Mouse (Mus musculus) hindbrain, embryonic 11.5 days (tissue): Measurements from ENCODE around the gene Slc25a24. TPM values are rescaled to one million over a fixed set of nuclear protein-coding genes. Genes with fewer than 3 reads are reported as not detected.

Experiments
- ATAC-seq: fragments of 200-750 bp; cut with Nextera tagmentation; 2 replicates; pipeline ENCODE4 v1.8.0; 2017; ENCODE audit warnings: mild to moderate bottlenecking, moderate TSS enrichment, moderate library complexity; ENCODE audit not compliant: low FRiP score
- DNase-seq: peaks from one replicate; pipeline ENCODE4 v3.0.0-alpha.2; 2015; ENCODE audit warnings: low spot score
- H3K27ac ChIP-seq: fragments of 300-500 bp; sonication (generic); 2 replicates; pipeline ENCODE4 v1.5.1; 2014; ENCODE audit warnings: mild to moderate bottlenecking, low read depth, low read length
- H3K27me3 ChIP-seq: fragments of 300-500 bp; sonication (generic); 2 replicates; pipeline ENCODE4 v1.6.1; 2014; ENCODE audit warnings: mild to moderate bottlenecking, low read length, moderate library complexity, mixed read lengths; ENCODE audit not compliant: control insufficient read depth, insufficient read depth
- H3K36me3 ChIP-seq: fragments of 300-500 bp; sonication (generic); 2 replicates; pipeline ENCODE4 v1.6.1; 2014; ENCODE audit warnings: mild to moderate bottlenecking, low read length, moderate library complexity, mixed read lengths; ENCODE audit not compliant: control insufficient read depth, insufficient read depth
- H3K4me1 ChIP-seq: fragments of 300-500 bp; sonication (generic); replicated peaks from 2 replicates; pipeline ENCODE4 v1.6.1; 2014; ENCODE audit warnings: low read length, mixed read lengths; ENCODE audit not compliant: control insufficient read depth, insufficient read depth
- H3K4me2 ChIP-seq: fragments of 300-500 bp; sonication (generic); replicated peaks from 2 replicates; pipeline ENCODE4 v1.6.1; 2014; ENCODE audit warnings: mild to moderate bottlenecking, low read depth, low read length
- H3K4me3 ChIP-seq: fragments of 300-500 bp; sonication (generic); 2 replicates; pipeline ENCODE4 v1.5.1; 2014; ENCODE audit warnings: low read depth, low read length
- H3K9ac ChIP-seq: fragments of 300-500 bp; sonication (generic); 2 replicates; pipeline ENCODE4 v1.6.1; 2014; ENCODE audit warnings: low read depth, low read length
- H3K9me3 ChIP-seq: fragments of 300-500 bp; sonication (generic); 2 replicates; pipeline ENCODE4 v1.6.1; 2016; ENCODE audit warnings: low read length; ENCODE audit not compliant: control insufficient read depth
- WGBS: fragments of 180-500 bp; shearing (Covaris S2); extraction: QIAGEN DNeasy Blood & Tissue Kit; methylation state at CpG from one replicate; pipeline ENCODE4 v1.1.7; 2014; 5-methylcytosine and 5-hydroxymethylcytosine counted together
- polyA plus RNA-seq: library from polyadenylated mRNA; unstranded; fragments of >200 nt; fragmentation: Nextera tagmentation; extraction: Ambion mirVana; gene quantifications from 2 replicates; pipeline ENCODE4 v1.2.1, GENCODE M21; 2014

The Slc25a24 gene
- polyA plus RNA-seq, 1 experiment from 2014 or later: 34.6 TPM

DNA sequence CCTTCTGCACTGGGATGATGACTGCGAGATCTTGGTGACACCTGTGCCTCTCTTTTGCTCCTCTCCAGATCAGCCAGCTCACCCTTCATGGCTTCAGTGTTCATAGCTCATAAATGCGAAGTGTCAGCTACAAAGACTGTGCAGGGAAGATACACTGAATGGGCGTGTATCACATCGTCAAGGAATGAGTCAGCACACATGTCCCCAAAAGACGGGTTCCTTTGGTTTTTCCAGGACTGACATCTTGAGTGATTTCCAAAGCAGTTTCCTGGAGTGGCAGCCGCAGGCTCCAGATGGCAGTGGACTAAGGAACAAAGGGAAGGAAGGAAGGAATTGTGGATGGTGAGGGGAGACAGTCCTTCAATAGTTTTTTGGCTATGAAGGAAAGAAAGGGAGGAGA lies 55.8 kb downstream of the Slc25a24 start:
- ATAC-seq (no peak), DNase-seq (peak; percentile 13)
- no peaks in the 10 kb centered on the region for H3K4me1 ChIP-seq
- WGBS: 51% methylated on average over 6 of the region's 6 CpGs
- no peak overlapping the region for H3K27ac ChIP-seq
- no peaks in the 10 kb centered on the region for H3K27me3 ChIP-seq
- no peaks in the 10 kb centered on the region for H3K9me3 ChIP-seq
- no peak overlapping the region for H3K9ac ChIP-seq
- no peaks in the 10 kb centered on the region for H3K36me3 ChIP-seq
- H3K4me2 ChIP-seq: no peak overlapping the region
- no peak overlapping the region for H3K4me3 ChIP-seq

DNA sequence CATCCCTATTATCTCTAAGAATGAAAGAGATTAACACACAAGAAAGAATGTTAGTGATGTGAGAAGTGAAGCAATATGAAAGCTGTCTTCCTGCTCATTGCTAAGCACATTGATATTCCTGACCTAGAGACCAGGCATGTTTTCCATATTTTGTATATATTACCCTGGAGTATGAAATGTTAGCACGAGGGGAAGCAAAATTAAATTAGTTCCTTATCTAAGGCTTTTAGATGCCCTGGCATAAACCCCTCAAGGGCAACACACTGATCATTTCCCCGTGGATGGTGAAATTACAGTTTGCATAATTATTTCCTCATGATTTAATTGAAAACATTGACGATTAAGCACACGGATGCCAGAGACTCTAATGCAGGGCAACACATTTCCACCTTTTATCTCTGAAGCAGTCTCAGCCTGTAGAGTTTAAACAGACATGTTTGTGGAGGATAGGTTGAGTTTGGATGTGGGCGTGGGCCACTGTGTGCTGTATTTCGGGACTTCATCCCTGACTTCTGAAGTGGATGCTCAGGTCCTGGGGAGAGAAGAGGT lies 56.7 kb downstream of the Slc25a24 start:
- ATAC-seq (no peak), DNase-seq (no peak)
- WGBS: 83% methylated on average over 6 of the region's 6 CpGs
- no peaks in the 10 kb centered on the region for H3K27me3 ChIP-seq
- no peaks in the 10 kb centered on the region for H3K9me3 ChIP-seq
- H3K9ac ChIP-seq: no peak overlapping the region
- H3K4me3 ChIP-seq: no peak overlapping the region
- H3K36me3 ChIP-seq: no peaks in the 10 kb centered on the region
- H3K4me1 ChIP-seq: no peaks in the 10 kb centered on the region
- H3K4me2 ChIP-seq: no peak overlapping the region
- no peak overlapping the region for H3K27ac ChIP-seq

DNA sequence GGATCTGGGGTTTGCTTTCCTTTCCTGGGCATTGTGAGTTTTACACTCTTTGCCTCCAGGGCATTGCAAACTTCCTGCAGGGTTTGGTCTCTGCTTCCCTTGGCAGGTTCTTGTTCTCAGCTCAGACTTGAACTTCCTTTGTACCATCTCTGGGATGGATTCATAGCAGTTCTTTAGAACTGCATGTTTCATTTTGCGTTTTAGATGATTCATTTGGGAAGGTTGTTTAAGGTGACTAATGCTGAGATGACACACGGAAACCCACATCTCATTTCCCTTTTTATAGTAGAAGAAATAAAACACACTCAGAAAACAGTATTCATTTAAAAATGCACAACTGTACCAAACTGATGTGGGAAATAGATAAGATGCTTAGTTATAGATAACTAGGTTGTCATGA lies 73.2 kb downstream of the Slc25a24 start:
- Histone ChIP-seq H3K4me1 (no peaks in the 10 kb centered on the region), H3K9me3 (no peaks in the 10 kb centered on the region), H3K4me2 (no peak overlapping the region), H3K36me3 (no peaks in the 10 kb centered on the region), H3K27ac (no peak overlapping the region), H3K9ac (no peak overlapping the region), H3K4me3 (no peak overlapping the region), H3K27me3 (no peaks in the 10 kb centered on the region)
- no peak for ATAC-seq
- 91% methylated on average over 2 of the region's 2 CpGs for WGBS
- DNase-seq: no peak

DNA sequence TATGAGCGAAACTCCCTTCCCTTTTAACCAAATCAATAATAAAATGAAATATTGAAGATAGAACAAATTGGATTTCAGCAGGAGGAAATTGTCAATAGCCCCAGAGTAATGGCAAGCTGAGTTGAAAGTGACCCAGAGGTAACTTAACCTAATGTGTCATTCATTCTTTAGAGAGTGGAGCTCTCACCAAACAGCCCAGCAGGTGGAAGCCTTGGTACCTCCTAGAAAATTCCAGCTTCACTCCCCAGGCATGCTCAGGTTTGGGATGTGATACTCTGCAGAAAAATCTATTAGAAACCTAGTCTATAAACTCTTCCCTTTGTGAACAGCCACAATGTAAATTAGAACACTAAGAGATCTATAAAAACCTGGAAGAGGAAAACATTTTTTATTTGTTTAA lies 76.3 kb downstream of the Slc25a24 start:
- Histone ChIP-seq H3K27me3 (no peaks in the 10 kb centered on the region), H3K9me3 (no peaks in the 10 kb centered on the region), H3K27ac (no peak overlapping the region), H3K9ac (no peak overlapping the region), H3K4me2 (no peak overlapping the region), H3K4me1 (no peaks in the 10 kb centered on the region), H3K36me3 (no peaks in the 10 kb centered on the region), H3K4me3 (no peak overlapping the region)
- WGBS: 78% methylated on average over 1 of the region's 1 CpGs
- no peak for ATAC-seq
- no peak for DNase-seq

DNA sequence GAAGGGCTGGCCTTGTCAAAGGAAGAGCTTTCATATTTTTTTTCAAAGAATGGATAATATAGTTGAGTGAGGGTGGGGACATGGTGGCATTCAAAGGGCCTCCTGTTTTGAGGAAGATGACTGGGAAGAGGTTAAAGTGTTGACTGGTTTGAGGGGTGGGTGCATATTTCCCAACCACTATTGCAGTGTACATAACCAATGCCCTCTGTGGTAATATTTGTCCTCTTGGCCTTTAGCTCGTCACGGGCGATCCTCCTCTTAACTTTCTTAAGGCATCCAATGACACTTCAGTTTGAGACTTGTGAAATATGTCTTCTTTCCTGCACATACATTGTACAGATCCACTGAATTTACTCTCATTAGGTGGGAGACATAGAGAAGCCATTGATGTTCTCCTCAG lies 89.4 kb downstream of the Slc25a24 start:
- 90% methylated on average over 3 of the region's 3 CpGs for WGBS
- Histone ChIP-seq H3K4me1 (no peaks in the 10 kb centered on the region), H3K9me3 (no peaks in the 10 kb centered on the region), H3K9ac (no peak overlapping the region), H3K27ac (no peak overlapping the region), H3K4me3 (no peak overlapping the region), H3K36me3 (no peaks in the 10 kb centered on the region), H3K27me3 (no peaks in the 10 kb centered on the region), H3K4me2 (no peak overlapping the region)
- DNase-seq (no peak), ATAC-seq (no peak)

DNA sequence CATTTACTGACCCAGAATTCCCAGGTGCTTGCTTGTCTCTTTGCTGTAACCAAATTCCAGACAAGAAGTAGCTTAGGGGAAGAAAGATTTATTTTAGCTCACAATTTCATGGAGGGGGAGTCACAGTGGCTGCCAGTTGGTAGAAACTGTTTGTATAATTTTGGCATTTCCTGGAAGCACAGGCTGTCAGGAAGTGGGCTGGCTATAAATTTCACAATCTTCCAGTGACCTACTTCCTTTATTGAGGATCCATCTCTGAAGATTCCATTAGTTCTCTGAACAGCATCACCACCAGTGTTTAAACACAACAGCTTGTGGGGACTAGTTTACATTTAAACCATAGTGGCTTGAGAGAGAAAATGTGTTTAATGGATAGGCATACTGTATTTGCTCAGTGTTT lies 93.4 kb downstream of the Slc25a24 start:
- Histone ChIP-seq H3K27me3 (no peaks in the 10 kb centered on the region), H3K4me3 (no peak overlapping the region), H3K36me3 (no peaks in the 10 kb centered on the region), H3K27ac (no peak overlapping the region), H3K9ac (no peak overlapping the region), H3K4me2 (no peak overlapping the region), H3K9me3 (no peaks in the 10 kb centered on the region), H3K4me1 (no peaks in the 10 kb centered on the region)
- no peak for ATAC-seq
- DNase-seq: no peak

Other genes with a start within 250 kb of the Slc25a24 start
- 0.28 TPM in 1 of 2 replicates, not detected in the other for gene Fndc7, start 233.1 kb upstream of the Slc25a24 start, polyA plus RNA-seq
- 84.4 and 85.3 TPM in 2 replicates for gene Prpf38b, start 211.4 kb upstream of the Slc25a24 start, polyA plus RNA-seq
- 0.52 and 0.84 TPM in 2 replicates for gene Henmt1, start 183.3 kb upstream of the Slc25a24 start, polyA plus RNA-seq
- gene Gm9857, start 182.7 kb upstream of the Slc25a24 start, polyA plus RNA-seq: 0.52 TPM in 1 of 2 replicates, not detected in the other
- gene Fam102b, start 95.5 kb upstream of the Slc25a24 start, polyA plus RNA-seq: 12.5 and 14.9 TPM in 2 replicates
- not detected in 2 replicates for gene Slc25a54, start 42.7 kb upstream of the Slc25a24 start, polyA plus RNA-seq
- gene Vav3, start 217.5 kb downstream of the Slc25a24 start, polyA plus RNA-seq: 19.9 and 25.6 TPM in 2 replicates